Mouse (Mus musculus) cerebellum, adult 11-12 months (tissue): ENCODE results near the gene Sfi1.
"Not testable (repeated sequence)": the region's sequence is repeated elsewhere in the genome, so short reads cannot be mapped to it uniquely, and the experiment has no call there.

Source experiments
- DNase-seq: peaks from one replicate; pipeline ENCODE4 v3.0.0; 2022

The Sfi1 gene

DNA sequence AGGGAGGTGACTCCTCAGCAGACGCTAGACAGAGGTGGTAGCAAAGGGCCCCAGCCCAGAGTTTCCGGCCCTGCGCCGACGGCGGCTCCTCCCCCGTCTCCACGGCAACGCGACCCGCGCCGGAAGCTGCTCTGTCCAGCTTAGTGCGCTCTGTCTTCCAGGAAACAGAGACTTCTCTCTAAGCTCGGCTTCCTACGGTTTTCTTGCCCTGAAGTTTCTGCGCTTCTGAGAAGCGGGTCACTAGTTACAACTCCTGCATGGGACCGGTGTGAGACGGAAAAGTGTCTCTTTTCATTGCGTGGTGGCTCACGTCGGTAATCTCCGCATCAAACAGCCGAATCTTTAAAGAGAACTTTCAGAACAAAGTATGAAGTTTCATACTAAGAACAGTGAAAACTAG lies at the start of gene Sfi1:
Gene Sfi1 (minus strand): TSS at position 101 of the 400 bp plus-strand sequence.
- no peak for DNase-seq

DNA sequence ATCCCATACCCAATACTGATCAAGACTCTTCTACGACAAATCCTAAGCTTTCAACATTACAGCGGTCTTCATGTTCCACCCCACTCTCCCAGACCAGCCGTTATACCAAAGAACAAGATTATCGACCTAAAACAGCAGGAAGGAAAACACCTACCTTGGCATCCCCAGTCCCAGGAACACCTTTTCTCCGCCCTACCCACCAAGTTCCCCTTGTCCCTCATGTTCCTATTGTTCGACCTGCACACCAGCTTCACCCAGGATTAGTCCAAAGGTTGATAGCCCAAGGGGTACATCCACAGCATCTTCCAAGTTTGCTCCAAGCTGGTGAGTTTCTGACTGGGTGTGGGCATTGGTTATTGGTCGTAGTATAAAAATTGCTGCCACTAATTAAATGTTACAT lies 49.1 kb upstream of the Sfi1 start:
- no peak for DNase-seq

DNA sequence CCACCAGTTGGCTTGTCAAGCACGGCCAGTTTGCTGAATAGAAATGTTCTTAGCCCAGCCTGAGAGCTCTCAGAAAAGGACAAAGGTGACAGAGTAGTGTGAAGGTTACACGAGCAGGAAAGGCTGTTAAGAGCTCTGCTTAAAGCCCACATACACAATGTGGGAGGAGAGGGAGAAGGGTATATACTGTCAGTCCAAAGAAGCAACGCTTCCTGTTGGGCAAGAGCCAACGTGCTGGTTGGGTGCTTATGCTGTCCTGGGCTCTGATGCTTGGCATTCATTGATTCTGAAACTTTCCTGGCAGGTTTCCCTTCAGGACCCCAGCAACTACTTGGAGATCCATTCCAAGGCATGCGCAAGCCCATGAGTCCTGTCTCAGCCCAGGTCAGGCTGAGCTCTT lies 42.0 kb upstream of the Sfi1 start:
- no peak for DNase-seq

DNA sequence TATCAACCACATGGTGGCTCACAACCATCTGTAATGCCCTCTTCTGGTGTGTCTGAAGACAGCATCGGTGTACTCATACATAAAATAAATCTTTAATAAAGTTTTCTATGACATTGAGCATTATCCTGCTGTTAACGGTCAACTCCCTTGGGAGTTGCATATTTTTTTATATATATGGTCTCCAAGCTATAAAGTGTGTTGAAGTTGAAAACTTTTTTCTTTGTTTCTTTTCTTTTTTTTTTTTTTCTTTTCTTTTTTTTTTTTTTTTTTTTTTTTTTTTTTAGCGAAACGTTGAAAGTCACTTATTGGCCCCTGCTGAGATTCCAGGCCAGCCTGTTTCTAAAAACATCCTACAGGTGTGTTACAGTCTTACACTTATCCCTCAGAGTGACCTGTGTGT lies 40.4 kb upstream of the Sfi1 start:
- no peak for DNase-seq

DNA sequence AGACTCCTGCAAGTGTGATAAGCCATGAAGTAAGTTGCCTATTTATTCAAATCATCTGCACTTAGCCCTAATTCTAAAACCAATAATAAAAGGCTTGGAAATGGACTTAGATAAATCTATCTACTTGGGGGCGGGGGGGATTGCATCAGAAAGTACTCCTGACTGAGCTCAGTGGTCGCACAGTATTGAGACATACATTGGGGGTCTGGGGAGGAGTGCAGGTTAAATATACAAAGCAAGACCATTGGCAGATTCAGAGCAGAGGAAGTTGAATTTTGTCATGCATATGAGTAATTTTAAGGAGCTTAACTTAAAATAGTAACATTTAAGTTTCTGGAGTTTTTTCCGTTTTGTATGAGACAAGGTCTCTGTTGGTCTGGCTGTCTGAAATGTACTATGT lies 39.0 kb upstream of the Sfi1 start:
- no peak for DNase-seq

DNA sequence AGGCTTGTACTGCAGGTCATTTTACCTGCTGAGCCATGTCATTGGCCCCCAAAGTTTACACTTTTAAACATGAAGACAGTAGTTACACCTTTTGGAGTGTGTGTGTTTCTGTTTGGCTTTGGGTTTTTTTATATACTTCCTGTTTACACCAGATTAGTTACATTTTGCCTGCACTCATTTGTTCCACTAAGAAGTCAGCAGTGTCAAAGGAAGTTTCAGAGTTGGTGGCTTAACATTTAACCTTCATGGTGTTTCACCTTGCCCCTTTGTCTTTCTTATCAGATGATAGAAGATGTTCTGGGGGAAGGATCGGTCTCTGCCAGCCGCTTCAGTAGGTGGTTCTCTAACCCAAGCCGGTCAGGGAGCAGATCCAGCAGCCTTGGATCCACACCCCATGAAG lies 33.9 kb upstream of the Sfi1 start:
- DNase-seq, result no peak

DNA sequence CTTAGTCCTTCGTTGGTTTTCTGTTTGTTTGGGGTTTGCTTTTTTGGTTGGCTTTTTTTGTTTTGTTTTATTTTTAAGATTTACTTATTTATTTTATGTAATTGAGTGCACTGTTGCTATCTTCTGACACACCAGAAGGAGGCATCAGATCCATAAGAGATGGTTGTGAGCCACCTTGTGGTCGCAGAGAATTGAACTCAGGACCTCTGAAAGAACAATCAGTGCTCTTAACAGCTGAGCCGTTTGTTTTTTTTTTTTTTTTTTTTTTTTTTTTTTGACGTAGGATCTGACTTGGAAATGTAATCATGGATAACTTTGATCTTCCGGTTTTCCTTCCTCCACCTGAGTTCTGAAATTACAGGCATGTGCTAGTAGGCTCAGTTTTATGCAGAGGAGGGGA lies 29.8 kb upstream of the Sfi1 start:
- DNase-seq, result no peak

DNA sequence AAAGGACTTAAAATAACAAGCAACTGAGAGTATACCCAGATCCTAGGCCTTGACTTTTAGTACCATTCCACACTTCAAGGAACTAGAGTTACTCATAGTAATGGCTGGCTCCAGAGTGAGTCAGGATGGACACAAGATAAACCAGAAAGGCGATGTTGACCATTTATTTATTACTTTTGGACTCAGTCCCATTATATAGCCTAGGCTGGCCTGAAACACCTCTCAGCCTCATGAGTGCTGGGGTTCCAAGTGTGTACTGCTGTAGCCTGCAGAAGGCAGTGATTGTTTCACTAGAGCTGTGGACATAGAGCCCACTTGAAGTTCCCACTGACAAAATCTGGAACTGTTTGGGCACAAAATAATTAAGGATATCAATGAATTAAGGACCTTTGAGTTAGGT lies 19.3 kb upstream of the Sfi1 start:
- no peak for DNase-seq

DNA sequence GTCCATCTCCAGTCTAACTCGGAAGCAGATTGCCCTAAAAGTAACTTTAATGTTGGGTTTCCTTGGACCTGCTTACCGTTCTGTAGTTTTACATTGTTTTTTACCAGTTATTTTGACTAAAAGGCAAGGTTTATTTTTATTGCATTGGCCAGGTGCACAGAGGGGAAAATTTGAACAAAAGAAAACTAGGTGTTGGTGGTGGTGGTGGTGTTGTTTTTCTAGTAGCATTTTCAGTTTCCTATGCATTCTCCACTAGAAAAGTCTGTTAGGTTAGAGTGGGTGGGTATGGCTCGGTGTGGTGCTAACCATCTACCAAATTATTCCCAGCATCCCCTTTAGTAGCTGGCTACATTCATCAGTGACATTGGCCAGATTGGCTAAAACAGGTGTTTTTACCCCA lies 13.5 kb upstream of the Sfi1 start:
- DNase-seq, result no peak

DNA sequence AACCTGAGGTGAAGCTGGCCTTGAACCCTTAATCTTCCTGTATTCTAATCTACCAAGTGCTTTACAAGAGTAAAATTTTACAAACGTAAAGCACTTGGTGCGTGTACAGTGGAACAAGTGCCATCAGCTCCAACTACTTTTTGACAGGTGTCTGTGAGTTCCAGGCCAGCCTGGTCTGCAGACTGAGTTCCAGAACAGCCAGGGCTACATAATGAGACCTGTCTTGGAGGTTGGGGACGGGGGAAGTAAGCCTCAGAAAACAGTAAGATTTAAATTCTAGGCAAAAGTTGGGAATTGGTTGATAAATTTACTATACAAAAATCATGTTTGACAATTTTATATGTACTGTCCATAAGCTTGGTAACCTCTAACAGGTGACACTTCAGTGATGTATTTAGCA lies 11.9 kb upstream of the Sfi1 start:
- no peak for DNase-seq

DNA sequence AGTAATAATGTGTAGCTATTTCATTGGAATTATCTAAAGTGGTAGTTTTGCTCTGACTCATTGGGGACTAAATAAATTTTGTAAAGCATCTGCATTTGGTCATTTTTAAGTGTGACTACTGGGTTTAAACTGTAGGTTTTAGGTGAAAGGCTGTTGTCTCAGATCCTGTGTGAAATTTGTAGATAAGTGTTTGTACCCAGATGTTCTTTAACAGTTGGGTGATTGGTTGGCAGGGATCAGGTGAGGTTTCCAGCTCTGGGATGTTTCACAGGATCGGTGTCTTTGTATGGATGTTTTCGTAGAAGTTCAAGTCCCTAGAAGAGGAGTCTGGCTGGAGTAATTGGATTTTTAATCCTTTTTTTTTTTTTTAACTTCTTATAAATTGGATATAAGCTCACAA lies 10.5 kb upstream of the Sfi1 start:
- DNase-seq, result no peak

DNA sequence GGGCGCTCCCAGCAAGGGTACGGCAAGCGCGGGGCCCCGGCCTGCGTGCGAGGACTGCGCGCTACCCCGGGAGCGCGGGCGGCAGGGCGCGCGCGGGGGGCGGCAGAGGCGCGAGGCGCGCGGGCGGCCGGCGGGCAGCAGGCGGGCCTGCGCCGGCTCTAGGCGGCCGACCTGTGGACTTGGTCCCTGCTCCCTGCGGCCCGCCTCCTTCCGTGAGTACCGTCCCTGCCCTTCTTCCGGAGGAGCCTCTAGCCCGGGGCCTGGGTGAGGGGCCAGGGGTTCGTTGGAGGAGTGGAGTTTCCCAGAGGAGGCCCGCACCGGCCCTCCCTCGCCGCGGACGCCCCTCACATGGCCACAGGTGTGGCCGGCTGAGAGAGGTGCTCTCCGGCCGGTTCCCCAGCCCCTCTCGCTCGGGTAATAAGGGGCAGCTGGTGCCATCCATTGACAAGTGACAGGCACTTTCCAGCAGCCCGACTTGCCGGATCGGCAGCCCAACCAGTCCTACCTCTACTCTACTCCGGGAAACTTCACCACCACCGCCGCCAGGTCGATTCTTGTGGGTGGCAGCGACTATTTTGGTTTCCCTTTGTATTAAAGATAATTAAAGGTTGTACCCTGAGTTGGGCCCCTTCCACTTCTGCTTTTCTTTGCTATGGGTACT lies 9.6 kb upstream of the Sfi1 start:
- DNase-seq, result peak; percentile 77

DNA sequence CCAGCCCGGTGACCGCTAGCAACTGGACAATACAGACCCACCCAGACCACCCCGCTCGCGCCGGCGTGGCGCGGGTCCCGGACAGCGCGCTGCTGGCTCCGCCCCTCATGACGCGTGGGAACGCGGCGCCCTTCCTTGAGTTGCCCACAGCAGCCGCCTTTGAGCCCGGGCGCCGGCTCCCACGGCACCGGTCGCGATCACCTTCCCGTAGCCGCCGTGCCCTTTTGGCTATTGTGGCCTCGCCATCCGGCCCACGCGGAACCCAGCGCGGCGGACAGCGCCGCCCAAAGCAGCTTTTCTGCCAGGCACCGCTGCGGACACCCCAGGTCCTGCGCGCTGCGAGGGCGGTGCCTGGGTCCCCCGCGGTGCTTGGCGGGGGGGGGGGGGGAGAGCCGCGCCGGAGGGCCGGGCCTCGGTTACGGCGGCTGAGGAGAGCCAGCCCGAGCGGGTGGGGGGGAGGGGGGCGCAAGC lies 9.0 kb upstream of the Sfi1 start, which contains the start of gene Eif4enif1:
Gene Eif4enif1 (plus strand): TSS at position 162 of the 471 bp plus-strand sequence.
- DNase-seq, result peak; percentile 93

DNA sequence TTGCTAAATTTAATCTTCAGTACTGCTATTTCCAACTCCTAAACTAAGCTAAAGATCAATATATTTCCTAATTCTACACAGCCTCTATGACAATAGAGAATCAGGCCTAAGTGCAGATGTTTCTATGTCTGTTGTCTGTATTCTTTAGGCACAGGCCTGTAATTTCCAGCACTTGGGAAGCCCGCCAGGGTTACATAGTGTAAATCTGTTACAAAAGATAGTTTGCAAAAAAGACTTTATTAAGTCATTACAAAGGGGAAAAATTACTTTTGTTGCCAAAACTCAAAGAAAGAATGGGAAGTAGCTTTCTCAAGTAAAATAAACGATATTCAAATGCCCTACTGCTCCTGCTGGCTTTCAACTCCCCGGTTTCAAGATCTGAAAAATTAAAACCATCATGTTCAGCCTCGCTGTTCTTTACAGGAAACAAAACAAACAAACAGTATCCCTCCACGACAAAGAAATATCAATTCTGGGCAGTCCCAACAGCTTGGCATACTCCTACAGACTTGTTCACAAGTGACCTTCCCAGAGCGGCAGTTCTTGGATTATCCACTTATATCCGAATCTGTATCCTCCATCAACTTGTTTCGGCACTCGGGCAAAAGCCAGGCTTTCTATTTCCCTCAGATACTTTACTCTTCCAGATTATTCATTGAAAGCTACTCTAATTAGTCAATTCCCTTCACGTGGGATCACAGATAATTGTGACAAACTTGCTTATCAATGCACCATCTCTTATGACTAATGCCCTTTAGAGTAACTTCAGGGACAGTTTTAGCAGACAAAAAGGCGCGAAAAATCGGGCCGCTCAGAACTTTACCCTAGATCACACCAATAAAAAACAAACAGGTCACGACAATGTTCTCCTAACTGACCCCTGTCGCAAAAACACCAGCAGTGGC lies 8.3 kb upstream of the Sfi1 start:
- peak; percentile 55 for DNase-seq

DNA sequence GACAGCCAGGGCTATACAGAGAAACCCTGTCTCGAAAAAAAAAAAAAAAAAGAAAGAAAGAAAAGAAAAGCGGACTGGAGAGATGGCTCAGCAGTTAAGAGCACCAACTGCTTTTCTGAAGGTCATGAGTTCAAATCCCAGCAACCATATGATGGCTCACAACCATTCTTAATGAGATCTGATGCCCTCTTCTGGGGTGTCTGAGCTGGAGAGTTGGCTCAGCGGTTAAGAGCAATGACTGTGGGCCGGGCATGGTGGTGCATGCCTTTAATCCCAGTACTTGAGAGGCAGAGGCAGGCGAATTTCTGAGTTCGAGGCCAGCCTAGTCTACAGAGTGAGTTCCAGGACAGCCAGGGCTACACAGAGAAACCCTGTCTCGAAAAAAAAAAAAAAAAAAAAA lies 7.4 kb upstream of the Sfi1 start:
- peak; percentile 44 for DNase-seq

DNA sequence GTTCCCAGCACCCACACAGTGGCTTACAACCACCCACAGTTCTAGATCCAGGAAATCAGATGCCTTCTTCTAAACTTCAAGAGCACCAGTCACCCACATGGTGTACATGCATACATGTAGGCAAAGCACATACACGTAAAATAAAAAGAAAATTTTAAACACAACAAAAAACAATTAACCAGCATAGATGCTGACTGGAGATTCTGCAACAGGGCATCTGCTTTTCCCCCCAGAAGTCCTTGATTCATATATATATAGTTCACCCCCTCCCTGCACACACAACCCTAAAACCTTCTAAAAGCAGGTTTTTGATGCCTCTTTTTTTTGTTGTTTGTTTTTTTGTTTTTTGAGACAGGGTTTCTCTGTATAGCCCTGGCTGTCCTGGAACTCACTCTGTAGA lies 10.6 kb downstream of the Sfi1 start:
- not testable (repeated sequence) for DNase-seq

DNA sequence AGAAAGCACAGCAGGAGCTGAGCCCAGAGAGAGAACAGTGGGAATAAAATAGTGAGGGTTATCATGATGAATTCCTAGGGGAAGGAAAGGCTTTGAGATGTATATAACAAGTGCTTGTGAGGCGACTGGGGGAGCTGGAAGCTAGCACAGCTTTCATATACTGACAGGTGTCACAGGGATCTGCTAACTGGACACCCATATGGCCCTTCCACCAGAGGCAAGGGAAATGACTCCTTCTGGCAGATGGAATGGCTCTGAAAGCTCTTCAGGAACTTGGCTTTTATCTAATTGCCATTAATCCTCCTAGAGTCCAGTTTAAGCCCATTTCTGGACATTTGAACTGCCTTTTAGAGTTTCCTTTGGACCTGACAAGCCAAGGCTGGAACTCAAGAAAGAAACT lies 11.3 kb downstream of the Sfi1 start:
- not testable (repeated sequence) for DNase-seq

DNA sequence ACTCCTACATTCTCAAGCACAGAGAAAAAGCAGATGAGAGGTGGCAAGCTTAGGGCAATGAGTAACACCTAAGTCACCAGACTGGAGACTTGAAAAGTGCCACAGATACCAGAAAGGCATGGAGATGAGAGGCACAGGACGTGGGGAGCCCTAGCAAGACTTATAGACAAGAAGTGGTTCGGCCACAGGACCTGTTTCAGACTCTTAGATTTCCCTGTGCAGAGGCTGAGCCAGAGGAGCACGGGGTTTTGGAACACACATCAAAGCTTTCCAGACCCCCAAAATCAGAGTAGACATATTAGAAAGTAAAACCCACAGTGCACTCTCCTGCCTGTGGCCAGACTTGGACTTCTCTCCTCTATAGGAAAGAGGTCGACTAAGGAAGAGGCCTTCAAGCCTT lies 12.0 kb downstream of the Sfi1 start:
- DNase-seq, result peak; percentile 57

DNA sequence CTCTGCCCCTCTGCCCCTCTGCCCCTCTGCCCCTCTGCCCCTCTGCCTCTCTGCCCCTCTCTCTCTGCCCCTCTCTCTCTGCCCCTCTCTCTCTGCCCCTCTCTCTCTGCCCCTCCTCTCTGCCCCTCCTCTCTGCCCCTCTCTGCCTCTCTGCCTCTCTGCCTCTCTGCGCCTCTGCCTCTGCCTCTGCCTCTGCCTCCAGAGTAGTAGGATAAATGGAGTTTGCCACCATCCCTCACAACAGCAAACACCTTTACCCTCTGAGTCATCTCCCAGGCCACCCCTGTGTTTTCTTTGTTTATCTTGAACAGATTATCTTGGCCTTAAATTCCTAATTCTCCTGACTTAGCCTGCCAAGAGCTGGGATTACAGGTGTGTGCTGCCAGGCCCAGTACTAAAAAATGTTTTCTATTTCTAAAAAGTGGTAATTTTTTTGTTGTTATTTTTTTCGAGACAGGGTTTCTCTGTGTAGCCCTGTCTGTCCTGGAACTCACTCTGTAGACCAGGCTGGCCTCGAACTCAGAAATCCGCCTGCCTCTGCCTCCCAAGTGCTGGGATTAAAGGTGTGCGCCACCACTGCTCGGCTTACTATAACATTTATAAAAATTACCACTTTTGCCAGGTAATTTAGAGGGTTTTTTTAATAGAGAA lies 12.6 kb downstream of the Sfi1 start:
- not testable (repeated sequence) for DNase-seq

DNA sequence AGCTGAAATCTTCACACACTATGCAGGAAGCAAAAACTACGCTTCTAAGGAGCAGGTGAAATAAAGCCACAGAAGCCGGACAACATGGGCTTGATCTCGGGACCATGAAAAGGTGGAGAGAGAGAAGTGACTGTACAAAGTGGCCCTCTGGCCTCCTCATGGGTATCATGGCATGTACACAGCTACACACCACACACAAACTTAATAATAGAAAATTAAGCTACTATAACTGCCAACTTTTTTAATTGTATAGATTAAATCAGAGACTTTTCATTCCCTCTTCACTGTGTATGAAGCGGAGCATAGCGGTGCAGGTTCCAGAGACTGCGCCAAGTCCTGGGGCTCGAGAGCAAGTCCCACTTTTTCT lies 13.6 kb downstream of the Sfi1 start:
- not testable (repeated sequence) for DNase-seq

DNA sequence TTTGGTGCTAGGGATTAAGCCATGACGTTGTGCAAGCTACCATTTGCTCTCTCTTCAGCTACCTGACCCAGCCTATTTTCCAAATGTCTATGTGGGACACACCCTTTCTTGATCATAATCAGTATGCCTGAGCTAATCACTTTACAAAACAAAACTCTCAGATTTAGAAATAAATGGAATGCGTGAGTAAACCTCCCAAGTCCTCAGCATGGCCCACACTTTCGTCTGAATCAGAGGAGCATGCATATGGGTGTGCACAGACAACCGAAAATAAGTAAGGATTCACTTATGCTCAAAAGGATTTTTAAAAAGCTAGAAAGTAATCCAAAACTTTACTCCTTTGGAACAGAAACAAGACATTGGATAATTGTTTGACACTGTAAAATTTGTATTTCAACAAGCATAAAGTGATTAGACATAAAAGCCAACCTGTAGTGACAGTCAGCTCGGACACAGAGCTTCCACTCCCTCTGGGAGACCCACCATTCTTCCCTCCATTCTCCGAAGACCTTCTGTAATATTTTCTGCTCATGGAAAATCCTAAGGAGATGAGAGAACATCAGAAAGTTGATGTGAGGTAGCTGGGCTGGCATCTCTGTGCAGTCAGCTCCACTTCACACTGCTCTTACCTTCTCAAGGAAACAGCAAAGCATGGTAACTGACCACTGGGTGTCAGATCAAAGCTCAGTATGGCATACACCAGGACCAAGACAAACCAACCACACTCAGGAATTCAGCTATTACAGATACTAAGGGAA lies 14.1 kb downstream of the Sfi1 start:
- not testable (repeated sequence) for DNase-seq

DNA sequence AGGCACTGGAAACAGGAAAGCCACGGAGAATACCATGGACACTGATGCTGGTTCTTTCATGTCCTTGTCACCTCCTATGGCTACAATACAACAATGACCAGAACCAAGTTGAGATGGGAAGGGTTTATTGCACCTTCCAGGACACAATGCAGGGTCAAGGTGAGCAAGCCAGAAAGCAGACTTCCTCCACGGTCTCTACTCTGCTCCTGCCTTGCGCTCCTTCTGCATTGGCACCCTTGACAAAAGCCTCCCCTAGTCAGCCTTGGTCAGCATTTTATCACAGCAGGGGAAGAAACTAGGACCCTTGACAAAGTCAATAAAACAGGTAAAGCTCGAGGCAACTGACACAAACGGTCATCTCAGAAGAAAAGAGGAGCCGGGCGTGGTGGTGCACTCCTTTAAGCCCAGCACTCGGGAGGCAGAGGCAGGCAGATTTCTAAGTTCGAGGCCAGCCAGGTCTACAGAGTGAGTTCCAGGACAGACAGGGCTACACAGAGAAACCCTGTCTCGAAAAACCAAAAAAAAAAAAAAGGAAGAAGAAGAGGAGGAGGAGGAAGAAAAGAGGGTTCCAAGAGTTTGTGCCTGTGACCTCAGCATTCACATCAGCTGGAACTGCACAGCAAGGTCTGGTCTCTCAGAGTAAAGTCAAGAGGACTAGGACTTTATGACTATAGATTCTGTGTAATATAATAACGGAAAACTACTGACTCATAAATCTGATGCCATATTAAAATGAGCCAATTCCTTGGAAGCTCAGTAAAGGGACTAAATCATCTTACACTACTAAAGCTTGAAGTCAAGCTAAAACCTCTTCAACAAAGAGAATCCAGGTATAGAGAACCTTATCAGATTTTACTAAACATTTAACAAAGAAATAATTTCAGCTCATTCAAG lies 19.6 kb downstream of the Sfi1 start:
- DNase-seq, result not testable (repeated sequence)
